Mouse (Mus musculus) liver, embryonic 14.5 days (tissue): ENCODE results near the gene Zic1.

Experiments
- CTCF ChIP-seq: IDR thresholded peaks from 2 replicates; pipeline ENCODE4 v1.5.1; 2016; ENCODE audit warnings: antibody characterized with exemption, low read depth, control low read depth
- EP300 ChIP-seq: IDR thresholded peaks from 2 replicates; pipeline ENCODE4 v1.6.1; 2016; ENCODE audit warnings: antibody characterized with exemption, low read depth

DNA sequence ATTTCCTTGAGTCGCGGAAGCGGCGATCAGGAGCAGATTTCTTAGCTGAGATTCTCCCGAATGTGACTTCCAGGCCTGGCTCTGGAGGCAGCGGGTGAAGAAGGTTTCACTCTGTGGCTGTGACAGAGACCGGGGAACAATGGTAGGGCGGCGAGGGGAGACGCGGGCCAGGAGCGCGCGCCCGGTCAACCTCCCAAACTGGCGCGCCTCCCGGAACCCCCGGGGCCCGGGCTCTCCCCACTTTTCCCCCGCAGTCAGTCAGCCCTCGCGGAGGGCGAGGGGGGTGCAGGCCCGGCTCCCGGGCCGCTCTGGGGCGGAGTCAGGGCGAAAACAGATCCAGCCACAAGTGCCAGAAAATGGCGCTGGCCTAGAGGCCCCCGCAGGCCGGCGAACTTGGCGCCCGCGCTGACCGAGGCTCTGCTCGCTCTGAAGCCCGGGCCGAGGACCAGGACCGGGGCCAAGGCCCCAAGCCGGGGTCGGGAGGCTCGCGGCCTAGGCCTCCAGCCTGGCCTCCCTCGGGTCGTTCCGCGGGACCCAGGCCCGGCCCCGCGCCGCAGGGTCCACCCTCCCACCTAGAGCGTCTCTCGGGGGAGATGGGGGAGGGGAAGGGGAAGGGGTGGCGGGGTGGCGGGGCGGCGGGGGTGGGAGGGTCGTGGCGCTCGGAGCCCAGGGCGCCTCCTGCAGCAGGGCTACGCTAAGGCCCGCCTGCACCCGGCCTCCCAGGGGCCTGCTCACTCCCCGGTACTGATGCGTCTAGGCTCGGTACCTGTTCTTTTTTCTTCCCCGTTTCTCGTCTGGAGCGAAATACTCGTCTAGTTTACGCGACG, 15.9 kb upstream of the Zic1 start:
- TF ChIP-seq CTCF (no peak), EP300 (no peak)
